Mouse (Mus musculus) kidney, postnatal 25 days (tissue): ENCODE data around the gene Dhrs9.

Experiments used
- DNase-seq, 2 experiments: peaks; one replicate each; pipeline ENCODE4 v3.0.0; 2021; ENCODE audit warnings: mixed read lengths in 2 of 2

Gene Dhrs9

DNA sequence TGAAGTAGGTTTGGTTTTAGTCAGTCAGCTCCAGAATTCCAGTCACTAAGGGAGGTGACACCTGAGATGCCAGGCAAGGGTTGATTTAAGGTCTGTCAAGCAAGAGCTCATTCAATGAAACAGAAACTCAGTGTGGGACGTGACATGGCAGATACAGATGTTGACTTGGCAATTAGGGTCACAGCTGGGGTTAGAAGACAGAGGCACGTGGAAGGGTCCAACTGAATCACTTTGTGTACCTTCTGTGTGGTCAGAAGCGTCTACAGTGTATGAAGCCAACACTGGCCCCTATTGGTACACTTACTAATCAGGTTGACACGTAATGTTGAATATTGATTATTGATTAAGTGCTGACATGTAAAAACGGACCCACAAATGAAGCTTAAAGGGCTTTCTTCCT, 44.6 kb downstream of the Dhrs9 start:
- DNase-seq = no peak

- DNase-seq = no peak
These were observed 45.8 kb downstream of the Dhrs9 start for GRCm38 (mm10) chr2:69426081-69426480.

GRCm38 (mm10) chr2:69427141-69427540, 46.9 kb downstream of the Dhrs9 start:
- DNase-seq = no peak

GRCm38 (mm10) chr2:69428116-69428515, 47.9 kb downstream of the Dhrs9 start:
- peak; percentile 68 to 88 for DNase-seq

- DNase-seq = no peak
These were observed 61.4 kb downstream of the Dhrs9 start for GRCm38 (mm10) chr2:69441656-69442055.

DNA sequence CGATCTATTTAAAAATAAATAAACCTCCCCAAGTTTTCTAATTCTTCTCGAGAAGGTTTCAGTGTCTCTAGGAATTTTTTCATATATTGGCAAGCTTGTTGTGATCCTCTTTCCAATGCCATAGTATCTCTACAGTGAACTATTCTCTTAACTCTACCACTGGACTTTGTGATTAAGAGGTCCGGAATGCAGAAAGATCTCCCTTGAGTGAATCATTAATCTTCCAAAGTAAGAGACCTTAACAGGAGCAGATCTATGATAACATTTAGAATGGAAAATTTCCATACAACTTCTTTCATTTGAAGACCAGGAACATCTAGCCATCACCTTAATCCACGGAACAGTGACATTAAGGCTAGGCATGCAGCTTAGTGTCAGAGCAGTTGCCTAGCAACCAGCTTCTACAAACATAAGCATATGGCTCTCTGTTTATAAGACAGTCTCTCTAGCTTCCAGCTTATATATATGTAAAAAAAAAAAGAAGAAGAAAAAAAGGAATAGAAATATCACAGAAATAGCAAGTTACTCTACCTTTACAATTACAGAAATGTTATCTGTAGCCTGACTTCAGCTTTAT, 65.7 kb downstream of the Dhrs9 start:
- DNase-seq = no peak

- peak; percentile 53 to 64 for DNase-seq
These were observed 68.3 kb downstream of the Dhrs9 start for GRCm38 (mm10) chr2:69448581-69448980.

DNA sequence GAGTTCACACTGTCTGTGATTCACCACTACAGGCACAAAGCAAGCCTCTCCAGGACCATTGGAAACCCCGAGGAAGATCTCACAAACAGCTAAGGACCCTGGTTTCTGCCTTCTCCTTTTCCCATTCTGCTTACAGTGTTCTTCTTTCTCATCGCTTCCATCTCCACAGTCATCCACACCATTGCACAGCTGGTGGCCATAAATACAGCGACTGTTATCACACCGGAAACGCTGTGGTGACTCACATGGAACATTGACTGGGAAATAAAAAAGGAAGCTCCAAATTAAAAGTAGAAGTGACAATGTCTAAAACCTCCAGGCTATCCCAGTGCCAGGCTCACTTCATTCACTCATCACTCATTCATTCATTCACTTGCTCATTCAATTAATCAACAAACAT, 70.9 kb downstream of the Dhrs9 start:
- no peak for DNase-seq
